Mouse (Mus musculus) bone marrow, adult 2 months (tissue): ENCODE data around the gene Clec9a. TPM values are rescaled to one million over a fixed set of nuclear protein-coding genes. Genes with fewer than 3 reads are reported as not detected.

ENCODE experiments used
- H3K27ac ChIP-seq: fragments of 200-500 bp; 2 replicates; pipeline ENCODE4 v1.5.1; 2012; ENCODE audit warnings: low read depth, mild to moderate bottlenecking, control low read depth, inconsistent platforms, low read length; ENCODE audit not compliant: control insufficient read depth, poor library complexity, insufficient read depth
- H3K4me1 ChIP-seq: fragments of 200-500 bp; 2 replicates; pipeline ENCODE4 v1.6.1; 2011; ENCODE audit warnings: low read length; ENCODE audit not compliant: control insufficient read depth, insufficient read depth
- H3K4me3 ChIP-seq: fragments of 200-500 bp; replicated peaks from 2 replicates; pipeline ENCODE3; 2011; ENCODE audit warnings: mild to moderate bottlenecking, low read depth, low read length, control low read depth; ENCODE audit not compliant: control insufficient read depth
- CTCF ChIP-seq: fragments of 200-500 bp; IDR thresholded peaks from 2 replicates; pipeline ENCODE4 v1.5.1; 2011; ENCODE audit warnings: low read length, control low read depth; ENCODE audit not compliant: control insufficient read depth, insufficient read depth
- POLR2A ChIP-seq: fragments of 200-500 bp; IDR thresholded peaks from 2 replicates; pipeline ENCODE4 v1.6.1; 2011; ENCODE audit warnings: low read depth, mild to moderate bottlenecking, control low read depth, low read length, borderline replicate concordance; ENCODE audit not compliant: control insufficient read depth
- whole genome bisulfite sequencing: fragments of 180-500 bp; shearing (Covaris S2); methylation state at CpG from one replicate; pipeline ENCODE4 v1.1.7; 2018; 5-methylcytosine and 5-hydroxymethylcytosine counted together
- polyA plus RNA-seq: library from polyadenylated mRNA; stranded (reverse); fragments of >200 nt; gene quantifications from 2 replicates; pipeline ENCODE4 v1.2.4, GENCODE M21; 2011; ENCODE audit warnings: low replicate concordance; ENCODE audit not compliant: missing spikeins, insufficient read depth, insufficient read length

The Clec9a gene
- polyA plus RNA-seq, 1 experiment, result 19.0 TPM

GRCm38 (mm10) chr6:129407324-129407723, 1.3 kb upstream of the Clec9a start:
- Histone ChIP-seq H3K27ac (no peak overlapping the region), H3K4me1 (no peaks in the 10 kb centered on the region; the same call in 1 of the 2 replicates), H3K4me3 (no peak overlapping the region)
- TF ChIP-seq POLR2A (no peak), CTCF (no peak)
- 6% methylated on average over 2 of the region's 2 CpGs for WGBS

DNA sequence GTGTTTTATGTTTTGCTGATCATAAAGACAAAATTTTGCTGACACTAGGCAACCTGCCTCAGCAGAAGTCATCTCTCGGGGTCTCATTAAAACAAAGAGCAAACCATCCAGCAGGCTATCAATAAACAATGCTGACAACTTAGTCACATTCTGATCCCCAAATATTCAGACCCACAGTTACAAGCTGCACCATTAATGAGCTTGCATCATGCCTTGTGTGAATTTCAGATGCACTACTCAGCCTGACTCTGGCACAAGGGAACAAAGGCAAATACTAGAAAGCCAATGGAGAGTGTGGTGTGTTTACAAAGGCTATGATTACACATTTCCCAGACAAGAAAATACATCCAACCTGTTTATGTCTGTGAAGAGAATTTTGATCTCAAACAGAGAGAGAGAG, 5.5 kb downstream of the Clec9a start:
- 74% methylated on average over 1 of the region's 1 CpGs for WGBS
- no peak overlapping the region for H3K27ac ChIP-seq
- no peaks in the 10 kb centered on the region; the same call in 1 of the 2 replicates for H3K4me1 ChIP-seq
- no peak overlapping the region for H3K4me3 ChIP-seq
- TF ChIP-seq CTCF (no peak), POLR2A (no peak)

DNA sequence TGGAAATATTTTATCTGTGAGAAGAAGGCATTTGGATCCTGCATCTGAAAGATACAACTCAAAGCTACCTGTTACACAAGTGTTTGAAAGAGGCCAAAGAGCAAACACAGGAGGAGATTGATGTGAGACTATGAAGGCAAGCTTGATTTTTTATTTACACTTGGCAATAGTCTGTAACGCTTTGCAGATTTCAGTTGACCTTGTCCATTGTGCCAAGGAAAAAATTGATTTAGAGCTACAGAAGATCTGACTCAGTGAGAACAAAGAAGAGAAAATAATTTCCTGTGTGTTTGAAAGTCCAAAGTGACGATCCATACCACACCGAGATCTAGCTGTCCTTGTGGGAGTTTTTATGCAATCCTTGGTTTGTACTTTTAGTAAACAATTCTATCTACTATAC, 13.6 kb downstream of the Clec9a start:
- peaks cover 1% of the 10 kb centered on the region; the same call in 1 of the 2 replicates for H3K4me1 ChIP-seq
- TF ChIP-seq CTCF (no peak), POLR2A (no peak)
- no peak overlapping the region for H3K4me3 ChIP-seq
- H3K27ac ChIP-seq, result no peak overlapping the region
- 87% methylated on average over 3 of the region's 3 CpGs for WGBS

- Histone ChIP-seq H3K27ac (no peak overlapping the region), H3K4me1 (peaks cover 1% of the 10 kb centered on the region; the same call in 1 of the 2 replicates)
Observed at GRCm38 (mm10) chr6:129423040-129423733, 14.5 kb downstream of the Clec9a start.

DNA sequence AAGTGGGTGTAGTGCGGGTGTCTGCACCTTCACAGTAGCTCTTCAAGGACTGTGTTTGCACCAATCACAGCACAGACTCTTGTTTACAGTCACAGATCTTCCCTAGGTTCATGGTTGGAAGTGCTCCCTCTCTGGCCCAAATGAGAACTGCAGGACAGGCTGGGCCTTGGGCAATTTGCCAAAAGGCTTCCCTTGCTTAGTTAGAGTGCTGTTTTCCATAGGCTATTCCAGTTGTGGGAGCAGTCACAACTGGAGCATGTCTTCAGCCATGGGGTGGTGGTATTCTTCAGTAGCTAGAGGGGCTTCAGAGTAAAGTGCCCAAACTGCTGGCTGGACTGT, 15.0 kb downstream of the Clec9a start:
- TF ChIP-seq CTCF (peak; percentile 71), POLR2A (no peak)
- Histone ChIP-seq H3K4me3 (no peak overlapping the region), H3K4me1 (peaks cover 1% of the 10 kb centered on the region; the same call in 1 of the 2 replicates), H3K27ac (no peak overlapping the region)
- WGBS, result 45% methylated on average over 1 of the region's 1 CpGs

More at GRCm38 (mm10) chr6:129423040-129423733, 14.5 kb downstream of the Clec9a start:
- no peak overlapping the region for H3K4me3 ChIP-seq
- 65% methylated on average over 4 of the region's 4 CpGs for WGBS
- TF ChIP-seq CTCF, result no peak
- no peak for TF ChIP-seq POLR2A

GRCm38 (mm10) chr6:129425217-129425616, 16.6 kb downstream of the Clec9a start:
- H3K4me1 ChIP-seq, result peaks cover 1% of the 10 kb centered on the region; the same call in 1 of the 2 replicates
- no peak overlapping the region for H3K4me3 ChIP-seq
- H3K27ac ChIP-seq, result no peak overlapping the region
- 55% methylated on average over 5 of the region's 5 CpGs for WGBS
- TF ChIP-seq CTCF, result no peak
- no peak for TF ChIP-seq POLR2A

DNA sequence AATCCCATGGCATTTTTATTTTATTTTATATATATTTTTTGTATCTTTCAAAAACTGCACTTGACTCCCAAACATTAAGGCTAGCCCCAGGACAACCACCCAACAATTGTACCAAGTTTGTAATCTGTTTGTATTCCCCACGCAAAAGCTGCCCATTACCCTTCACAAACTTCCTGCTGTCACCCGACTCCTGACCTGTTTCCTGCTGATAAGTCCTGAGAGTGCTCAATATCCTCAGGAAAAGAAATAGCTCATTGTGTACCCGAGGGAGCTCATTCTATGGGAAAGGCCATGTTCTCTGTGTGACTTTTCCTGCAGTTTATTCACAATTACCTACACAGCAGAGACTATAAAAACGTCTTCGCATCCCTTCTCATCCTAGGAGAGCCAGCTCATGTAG, 17.1 kb downstream of the Clec9a start:
- TF ChIP-seq POLR2A (no peak), CTCF (no peak)
- Histone ChIP-seq H3K4me1 (no peaks in the 10 kb centered on the region; the same call in 1 of the 2 replicates), H3K4me3 (no peak overlapping the region), H3K27ac (no peak overlapping the region)
- WGBS, result 21% methylated on average over 5 of the region's 5 CpGs

- Histone ChIP-seq H3K27ac (no peak overlapping the region), H3K4me3 (no peak overlapping the region), H3K4me1 (no peaks in the 10 kb centered on the region; the same call in 1 of the 2 replicates)
- 14% methylated on average over 4 of the region's 4 CpGs for WGBS
- TF ChIP-seq POLR2A (no peak), CTCF (no peak)
Observed at GRCm38 (mm10) chr6:129427281-129427680, 18.6 kb downstream of the Clec9a start.

GRCm38 (mm10) chr6:129434239-129434638, 25.6 kb downstream of the Clec9a start:
- Histone ChIP-seq H3K4me3 (no peak overlapping the region), H3K4me1 (no peaks in the 10 kb centered on the region; the same call in 1 of the 2 replicates), H3K27ac (no peak overlapping the region; the same call in 1 of the 2 replicates)
- WGBS, result 6% methylated on average over 5 of the region's 5 CpGs
- no peak for TF ChIP-seq POLR2A
- TF ChIP-seq CTCF, result no peak
